Mouse (Mus musculus) A20 (cell line): Measurements from ENCODE around the gene Mybpc3.

Experiments used
- DNase-seq: peaks from one replicate; pipeline ENCODE4 v3.0.0-alpha.2; 2011; ENCODE audit warnings: low read depth, low spot score

The Mybpc3 gene

DNA sequence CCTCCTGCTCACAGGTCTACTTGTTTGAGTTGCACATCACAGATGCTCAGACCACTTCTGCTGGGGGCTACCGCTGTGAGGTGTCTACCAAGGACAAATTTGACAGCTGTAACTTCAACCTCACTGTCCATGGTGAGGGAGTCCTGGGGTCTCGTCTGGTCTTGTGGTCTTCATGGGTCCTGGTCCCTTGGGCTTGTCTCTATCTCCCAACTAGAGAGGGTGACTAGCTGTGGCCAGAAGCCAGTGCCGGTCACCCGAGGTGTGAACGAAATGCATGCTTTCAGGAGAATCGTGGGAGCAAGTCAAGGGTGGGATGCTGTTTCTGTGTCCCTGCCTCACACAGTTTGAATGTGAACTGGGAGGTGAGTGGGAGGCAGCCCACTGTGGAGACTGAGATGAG, 3.1 kb downstream of the Mybpc3 start:
- DNase-seq, result no peak

DNA sequence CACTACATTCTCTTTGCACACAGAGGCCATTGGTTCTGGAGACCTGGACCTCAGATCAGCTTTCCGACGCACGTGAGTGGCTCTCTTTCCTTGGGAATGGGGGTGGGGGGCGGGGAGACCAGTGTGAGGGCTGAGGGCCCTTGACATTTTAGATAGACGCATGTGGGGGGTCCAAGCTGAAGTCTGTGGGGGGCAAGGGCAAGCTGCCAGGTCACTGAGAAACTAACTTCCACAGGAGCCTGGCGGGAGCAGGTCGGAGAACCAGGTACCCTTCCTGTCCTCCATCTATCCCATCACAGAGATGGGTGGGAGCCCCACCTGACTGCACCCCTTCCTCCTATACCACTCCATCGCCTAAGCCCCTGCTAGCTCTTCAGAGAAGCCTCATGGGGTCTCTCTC, 3.6 kb downstream of the Mybpc3 start:
- no peak for DNase-seq

DNA sequence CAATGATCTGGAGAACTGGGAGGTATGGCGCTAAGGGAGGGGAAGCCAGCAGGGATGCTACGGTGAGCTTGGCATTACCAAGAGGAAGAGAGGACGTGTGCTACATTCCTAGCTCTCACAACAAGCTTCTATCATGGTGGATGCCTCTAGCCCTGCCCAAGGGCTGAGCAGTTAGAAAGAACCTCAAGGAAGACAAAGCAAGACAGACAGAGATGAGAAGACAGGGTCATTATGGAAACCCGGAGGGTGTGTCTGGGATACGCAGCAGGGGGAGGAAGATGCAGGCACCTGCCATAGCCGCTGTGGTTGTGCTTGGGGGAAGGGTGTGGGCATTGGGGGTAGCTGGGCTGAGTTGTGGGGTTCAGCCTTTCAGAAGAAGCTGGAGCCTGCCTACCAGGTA, 5.6 kb downstream of the Mybpc3 start:
- no peak for DNase-seq

DNA sequence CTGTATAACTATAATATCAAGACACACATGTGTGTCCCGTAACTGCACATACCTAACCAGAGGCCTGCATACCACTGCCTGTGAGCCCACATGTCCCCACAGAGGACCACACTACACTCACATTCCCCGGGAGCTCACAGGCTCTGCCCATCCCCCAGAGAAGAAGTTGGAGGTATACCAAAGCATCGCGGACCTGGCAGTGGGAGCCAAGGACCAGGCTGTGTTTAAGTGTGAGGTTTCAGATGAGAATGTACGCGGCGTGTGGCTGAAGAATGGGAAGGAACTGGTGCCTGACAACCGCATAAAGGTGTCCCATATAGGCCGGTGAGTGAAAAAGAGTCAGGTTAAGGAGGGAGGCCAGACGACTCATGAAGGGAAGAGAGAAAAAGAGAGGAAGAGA, 7.2 kb downstream of the Mybpc3 start:
- no peak for DNase-seq

DNA sequence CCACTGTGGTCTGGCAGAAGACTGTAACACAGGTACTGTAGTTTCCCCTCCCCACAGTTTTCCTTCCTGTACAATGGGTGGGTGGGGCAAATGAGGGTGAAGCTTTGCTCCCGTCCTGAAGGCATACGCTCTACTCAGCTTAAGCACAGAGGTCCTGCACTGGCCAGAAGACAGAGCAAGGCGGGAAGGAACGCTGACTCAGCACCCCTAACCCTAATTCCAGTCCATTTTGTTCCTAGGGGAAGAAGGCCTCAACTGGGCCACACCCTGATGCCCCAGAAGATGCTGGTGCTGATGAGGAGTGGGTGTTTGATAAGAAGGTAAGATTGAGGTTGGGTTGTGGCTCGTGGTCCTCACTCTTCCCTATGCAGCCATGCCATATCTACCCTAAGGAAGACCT, 10.8 kb downstream of the Mybpc3 start:
- no peak for DNase-seq

DNA sequence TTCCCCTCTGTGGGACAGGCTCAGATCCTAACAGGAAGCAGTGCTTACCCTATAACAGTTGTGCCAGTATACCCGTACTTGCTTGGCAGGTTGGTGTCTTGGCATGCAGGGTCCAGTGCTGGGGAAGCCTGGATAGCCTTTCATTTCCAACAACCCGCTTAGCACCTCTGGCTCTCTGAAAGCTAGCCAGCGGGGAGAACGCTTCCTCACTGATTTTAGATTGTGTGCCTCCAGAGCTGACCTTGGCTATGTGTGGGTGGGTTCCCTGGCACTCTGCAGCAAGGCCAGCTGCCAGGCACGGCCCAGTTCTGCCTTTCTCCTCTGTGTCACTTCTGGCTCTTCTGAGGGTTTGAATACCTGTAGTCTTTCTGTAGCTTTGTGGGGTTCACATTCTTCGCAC, 12.2 kb downstream of the Mybpc3 start:
- DNase-seq, result no peak

DNA sequence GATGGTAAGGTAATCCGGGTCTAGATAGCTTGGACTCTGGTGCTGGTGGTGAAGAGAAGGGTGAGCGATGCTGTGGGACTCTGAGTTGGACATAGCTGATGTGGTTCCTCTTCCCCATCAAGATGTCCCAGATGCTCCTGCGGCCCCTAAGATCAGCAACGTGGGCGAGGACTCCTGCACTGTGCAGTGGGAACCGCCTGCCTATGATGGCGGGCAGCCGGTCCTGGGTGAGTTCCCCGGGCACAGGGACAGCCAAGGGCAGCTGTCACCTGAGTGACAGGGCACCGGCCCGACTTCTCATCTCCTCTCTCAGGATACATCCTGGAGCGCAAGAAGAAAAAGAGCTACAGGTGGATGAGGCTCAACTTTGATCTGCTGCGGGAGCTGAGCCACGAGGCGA, 13.3 kb downstream of the Mybpc3 start:
- no peak for DNase-seq

DNA sequence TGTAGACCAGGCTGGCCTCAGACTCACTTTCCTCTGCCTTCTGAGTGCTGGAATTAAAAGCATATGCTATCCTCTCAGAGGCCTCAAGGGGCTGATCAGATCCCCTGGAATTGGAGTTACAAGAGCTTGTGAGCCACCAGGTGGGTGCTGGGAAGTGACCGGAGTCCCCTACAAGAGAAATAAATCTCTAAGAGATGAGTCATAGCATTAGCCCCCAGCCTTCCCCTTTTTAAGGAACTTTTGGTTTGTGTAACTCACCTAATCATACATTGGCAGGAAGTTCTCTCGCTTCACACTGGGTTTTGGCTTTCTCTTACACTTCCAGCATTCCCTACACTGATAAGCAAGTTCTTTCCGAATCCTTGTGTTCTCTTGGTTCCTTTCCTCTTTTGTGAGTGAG, 14.1 kb downstream of the Mybpc3 start:
- peak; percentile 31 for DNase-seq

DNA sequence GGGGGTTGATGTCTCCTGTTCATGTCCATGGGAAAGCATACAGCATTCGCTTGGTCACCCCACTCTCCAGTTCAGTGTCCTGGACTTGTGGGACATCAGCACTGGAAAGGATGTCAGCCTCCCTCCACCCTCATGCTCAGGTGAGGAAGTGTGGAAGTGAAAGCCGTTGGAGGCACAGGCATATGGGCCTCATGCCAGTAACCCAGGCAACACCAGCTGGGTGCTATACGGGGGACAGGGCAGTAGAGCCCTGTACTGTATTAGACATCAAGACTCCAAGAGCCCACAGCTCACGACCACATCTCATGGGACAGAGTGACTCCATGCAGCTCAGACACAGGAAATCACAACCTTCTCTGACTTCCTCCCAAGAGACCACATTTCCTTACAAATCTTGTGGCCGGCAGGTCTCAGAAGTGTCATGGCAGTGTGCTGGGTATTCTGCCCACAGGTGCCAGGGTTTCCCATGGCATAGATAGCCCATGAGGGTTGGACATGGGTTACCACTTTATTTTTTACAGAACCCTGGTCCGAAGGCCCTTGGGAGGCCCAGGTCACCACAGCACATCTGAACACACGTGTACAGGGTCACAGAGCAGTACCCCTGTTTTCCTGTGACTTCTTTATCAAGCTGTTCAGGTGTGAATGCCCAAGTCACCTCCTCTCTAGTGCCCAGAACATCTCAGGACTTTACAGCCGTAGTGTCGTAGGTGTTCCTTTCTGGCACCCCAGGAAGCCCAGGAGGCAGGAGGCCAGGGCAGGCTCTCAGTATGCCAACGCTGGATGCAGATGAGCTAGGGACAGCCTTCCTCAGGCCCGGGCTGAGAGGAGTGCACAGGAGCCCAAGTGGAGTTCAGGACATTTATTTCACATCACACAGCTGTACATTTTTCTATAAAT, 18.8 kb downstream of the Mybpc3 start:
- no peak for DNase-seq

DNA sequence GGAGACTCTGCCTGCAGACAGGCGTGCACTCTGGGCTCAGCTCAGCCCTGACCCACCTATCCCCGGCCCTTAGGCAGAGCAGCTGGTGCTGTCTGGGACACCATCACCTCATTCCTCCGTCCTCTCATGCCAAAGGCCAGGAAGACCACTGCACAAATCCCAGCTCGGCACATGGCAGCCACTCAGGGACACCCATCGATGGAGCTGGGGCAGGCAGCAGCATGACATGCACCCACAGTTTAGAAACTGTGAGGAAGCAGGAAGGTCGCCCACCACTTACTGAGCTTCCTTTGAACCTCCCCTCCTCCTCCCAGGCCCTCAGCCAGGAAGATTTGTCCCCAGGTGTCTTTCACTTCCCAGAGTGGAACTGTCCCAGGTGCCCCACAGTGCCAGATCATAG, 19.5 kb downstream of the Mybpc3 start:
- no peak for DNase-seq

DNA sequence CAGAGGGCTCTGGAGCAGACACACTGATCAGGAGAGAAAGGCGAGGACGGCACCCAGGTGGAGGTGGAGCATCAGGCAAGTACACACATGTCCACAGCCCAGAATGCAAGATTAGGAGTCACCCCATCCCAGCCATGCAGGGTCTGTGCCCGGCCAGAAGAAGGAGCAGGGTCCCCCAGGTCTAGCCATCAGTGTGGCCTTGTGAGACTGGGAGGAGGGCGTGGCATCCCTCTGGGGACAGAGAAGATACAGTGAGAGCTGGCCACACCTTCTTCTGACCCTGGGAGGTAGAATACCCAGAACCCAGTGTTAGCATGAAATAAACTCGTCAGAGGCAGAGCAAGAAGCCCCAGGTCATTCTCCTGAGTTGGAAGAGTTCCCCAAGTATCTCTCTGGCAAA, 21.4 kb downstream of the Mybpc3 start:
- DNase-seq, result no peak

DNA sequence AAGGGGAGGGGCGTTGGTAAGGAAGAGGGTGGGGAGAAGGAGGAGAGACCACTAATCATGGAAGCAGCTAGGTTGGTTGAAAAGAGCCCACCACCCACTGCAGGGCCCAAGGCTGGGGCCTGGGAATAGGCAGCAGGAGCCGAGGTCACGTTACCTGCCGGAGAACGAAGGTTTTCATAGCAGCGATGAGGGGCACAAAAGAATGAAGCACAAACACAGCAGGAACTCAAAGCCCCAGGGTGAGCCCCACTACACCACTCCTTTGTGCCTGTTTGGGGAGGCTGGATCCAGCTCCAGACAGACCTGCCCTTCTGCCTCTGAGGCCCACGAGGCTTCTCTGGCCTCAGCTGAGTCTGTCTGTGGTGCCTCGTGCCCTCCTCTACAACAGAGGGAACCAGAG, 21.8 kb downstream of the Mybpc3 start:
- no peak for DNase-seq

DNA sequence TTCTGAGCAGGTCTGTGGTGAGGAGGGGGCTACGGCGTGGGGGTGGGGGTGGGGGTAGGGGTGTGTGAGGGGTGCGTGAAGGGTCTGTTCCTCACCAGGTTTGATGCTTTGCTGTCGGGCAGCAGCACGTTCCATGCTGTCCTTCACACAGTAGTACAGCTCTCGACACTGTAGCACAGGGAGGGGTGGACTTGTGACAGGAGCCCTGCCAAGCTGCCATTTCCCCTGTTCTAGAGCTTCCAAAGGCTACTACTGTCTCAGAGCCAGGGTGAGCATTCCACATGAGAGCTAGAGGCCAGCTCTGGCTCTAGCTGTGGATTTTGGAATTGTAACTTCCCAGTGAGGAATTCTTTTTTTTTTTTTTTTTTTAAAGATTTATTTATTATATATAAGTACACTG, 25.0 kb downstream of the Mybpc3 start:
- no peak for DNase-seq

DNA sequence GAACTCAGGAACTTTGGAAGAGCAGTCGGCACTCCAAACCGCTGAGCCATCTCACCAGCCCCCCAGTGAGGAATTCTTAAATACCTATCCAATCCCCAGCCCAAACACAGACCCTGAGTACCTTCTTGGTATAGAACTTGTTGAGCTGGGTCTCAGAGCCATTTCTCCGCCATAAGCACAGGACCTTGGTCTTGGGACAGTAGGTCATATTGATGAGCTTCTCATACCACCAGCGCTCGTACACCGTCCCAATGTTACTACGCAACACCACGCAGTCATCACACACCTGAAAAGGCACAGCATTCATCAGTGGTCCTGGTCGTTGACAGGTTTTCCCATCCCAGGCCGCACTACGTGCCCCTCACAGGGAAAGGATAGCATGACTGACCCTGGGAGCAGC, 25.5 kb downstream of the Mybpc3 start:
- no peak for DNase-seq

DNA sequence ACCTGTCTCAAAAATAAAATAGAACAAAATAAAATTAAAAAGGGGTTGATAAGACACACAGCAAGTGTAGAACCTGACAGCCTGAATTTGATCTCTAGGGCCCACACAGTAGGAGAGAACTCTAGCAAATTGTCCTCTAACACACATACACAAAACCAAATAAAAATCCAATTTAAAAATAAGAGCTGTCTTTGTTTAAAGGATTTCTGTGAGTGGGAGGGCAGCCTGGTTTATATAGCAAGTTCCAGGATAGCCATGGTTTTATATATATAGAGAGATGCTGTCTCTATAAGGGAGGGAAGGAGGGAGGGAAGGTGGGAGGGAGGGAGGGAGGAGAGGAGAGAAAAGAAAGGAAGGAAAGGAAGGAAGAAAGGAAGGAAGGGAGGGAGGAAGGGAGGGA, 30.2 kb downstream of the Mybpc3 start:
- no peak for DNase-seq

DNA sequence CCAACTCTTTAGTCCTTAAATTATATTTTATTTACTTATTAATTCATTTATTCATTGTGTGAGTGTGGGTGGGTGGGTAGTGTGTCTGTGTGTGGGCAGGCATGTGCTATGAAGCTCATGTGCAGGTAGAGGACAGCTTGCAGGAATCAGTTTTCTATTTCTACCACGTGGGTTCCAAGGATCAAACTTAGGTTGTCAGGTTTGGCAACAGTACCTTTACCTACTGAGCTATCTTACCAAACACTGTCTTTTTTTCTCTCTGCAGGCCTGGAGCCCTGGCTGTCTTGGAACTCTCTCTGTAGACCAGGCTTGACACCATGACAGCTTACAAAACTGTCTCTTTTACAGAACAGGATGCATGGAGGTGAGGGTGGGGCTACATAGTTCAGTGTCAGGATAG, 33.4 kb downstream of the Mybpc3 start:
- DNase-seq, result no peak

DNA sequence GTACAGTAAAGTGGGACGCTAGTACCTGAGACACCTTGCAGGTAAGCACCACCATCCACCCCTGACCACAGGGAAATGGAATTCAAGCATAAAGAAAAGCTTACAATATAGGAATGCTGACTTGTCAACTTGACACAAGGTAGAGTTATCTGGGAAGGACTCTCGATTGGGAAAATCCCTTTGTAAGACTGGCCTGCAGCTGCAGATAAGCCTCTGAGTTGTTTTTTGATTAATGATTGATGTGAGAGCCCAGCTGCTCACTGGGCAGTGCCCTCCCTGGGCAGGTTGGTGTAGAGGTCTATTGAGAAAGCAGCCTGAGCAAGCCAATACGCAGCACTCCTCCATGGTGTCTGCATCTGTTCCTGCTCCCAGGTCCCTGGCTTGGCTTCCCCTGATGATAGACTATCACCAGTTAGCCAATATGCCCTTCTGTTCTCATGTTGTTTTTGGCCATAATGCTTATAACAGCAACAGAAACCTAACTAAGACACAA, 35.0 kb downstream of the Mybpc3 start:
- DNase-seq, result no peak

DNA sequence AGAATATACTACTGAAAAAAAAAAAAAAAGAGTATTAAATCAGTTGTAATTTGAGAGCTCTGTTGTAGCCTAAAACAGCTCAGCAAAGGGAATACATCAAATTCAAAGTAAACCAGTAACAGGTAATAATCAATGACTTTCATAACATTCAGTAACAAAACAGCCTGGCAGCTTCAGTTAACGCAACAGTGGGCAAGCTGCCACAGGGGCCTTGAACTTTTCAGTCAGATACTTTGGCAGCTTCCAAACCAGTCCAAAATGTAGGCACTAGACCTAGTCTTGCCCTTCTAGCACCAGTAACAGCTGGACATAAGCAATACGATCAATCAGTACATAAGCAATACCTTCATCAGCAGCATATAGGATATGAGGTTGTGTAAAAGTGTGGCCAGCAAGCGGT, 36.1 kb downstream of the Mybpc3 start:
- DNase-seq, result no peak

DNA sequence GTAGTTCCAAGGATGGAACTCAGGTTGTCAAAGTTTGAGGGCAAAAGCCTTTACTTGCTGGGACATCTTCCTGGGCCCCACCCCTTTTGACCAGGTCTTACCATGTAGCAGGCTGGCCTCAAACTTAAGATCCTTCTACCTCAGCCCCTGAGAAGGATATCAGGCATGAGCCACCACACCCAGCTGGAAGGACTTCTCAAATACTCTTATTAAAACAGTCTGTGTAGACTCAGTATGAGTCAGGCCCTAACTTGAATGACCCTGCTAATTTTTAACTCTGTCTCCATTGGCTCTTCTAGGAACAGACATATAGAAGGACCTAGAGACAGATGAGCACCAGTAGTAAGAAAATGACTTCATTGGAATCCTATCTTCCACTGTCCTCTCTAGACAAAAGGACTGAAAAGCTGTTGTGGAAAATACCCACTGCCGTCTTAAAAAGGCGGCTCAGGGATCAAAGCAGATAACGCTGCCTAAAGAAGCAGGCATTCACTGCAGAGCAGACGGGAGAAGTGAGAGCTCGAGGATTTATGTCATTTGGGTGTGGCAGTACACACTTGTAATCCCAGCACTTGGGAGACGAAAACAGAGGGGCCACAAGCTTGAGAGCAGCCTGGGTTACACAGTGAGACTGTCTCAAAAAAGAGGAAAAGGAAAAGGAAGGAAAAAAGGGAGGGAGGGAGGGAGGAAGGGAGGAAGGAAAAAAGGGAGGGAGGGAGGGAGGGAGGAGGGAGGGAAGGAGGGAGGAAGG, 39.2 kb downstream of the Mybpc3 start:
- DNase-seq, result no peak

DNA sequence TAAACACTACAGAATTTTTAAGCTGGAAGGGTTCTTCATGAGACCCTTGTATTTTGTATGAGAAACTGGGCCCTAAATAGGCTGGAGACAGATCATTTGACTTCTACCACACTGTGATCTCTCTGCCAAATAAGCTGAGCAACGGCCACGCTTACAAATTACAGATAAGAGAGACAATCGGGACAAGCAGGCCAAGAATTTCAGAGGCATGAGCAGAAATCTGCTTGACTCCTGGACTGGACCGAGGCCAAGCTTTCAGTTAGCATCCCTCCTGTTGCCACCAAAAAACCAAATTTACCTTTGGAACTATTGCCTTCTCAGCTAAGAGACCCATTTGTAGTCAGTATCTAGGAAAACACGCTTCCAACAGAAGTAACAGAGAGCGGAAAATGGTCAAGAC, 42.6 kb downstream of the Mybpc3 start:
- no peak for DNase-seq

DNA sequence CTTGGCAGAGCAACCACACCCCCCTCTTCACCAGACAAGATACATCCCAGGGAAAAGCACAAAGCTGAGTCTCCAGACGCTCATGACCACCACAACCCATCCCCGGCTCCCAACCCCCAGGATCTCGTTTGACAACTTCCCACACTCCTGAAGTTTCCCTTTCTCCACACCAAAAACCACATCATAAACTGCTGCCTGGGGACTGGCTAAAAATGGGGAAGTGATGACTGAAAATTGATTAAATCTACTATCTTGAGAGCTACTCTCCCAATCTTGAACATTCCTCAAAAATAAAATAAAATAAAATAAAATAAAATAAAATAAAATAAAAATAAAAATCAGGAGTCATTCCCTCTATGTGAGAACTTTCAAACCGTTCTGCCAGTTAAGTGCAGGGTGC, 45.0 kb downstream of the Mybpc3 start:
- no peak for DNase-seq

DNA sequence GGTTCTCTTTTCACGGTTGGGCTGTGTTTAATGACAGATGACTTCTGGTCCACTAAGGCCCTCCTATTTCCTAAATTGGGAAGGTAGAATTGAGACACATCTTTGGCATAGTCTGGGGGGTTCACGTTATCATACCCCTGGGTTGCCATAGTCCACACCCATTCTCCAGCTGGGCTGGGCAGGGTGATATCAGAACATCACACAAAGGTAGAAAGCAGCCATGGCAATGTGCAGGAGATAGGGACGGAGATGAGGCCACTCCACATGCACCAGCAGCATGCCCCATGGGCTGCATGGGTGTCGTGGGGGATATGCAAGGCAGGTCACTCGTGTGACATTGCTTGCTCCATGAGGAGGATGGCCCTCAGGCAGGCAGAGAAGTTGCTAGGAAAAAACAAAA, 45.6 kb downstream of the Mybpc3 start:
- DNase-seq, result no peak

DNA sequence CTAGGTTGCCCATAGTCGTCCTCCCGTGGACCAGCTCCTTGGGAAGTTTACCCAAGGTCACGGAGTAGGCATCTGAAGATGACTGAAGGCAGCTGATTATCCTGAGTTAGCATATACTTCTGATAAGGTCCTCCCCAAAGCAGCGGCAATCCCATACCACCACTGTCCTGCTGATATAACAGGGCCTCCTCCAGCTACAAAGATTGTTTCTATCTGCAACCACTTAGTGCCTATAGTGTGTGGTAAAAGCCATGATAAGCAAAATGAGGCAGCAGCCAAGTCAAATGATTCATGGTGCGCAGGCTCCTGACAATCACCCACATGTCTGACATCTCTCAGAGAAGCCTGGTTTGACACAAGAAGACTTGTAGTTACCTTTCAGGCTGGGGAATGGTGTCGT, 47.0 kb downstream of the Mybpc3 start:
- no peak for DNase-seq
